Comparison of ENCODE assay signal across 24 mouse cellular contexts in genomic region chr6:94804284-94804815, GRCm38 (mm10).
"Had no signal": no experiment of that assay in that cellular context is flagged by ENCODE, and none has a peak within 500 bp of the region (broad histone marks: within the 10 kb centered on the region; RNA-seq: fewer than 3 reads in every experiment).

No protein-coding gene starts in this region.

- H3K36me3 ChIP-seq: heart, embryonic 13.5 days; heart, embryonic 15.5 days; hindbrain, embryonic 13.5 days; hindbrain, embryonic 15.5 days; kidney, embryonic 15.5 days; limb, embryonic 13.5 days; liver, embryonic 13.5 days had no signal

- H3K4me2 ChIP-seq: heart, embryonic 11.5 days; heart, embryonic 13.5 days; heart, embryonic 15.5 days; hindbrain, embryonic 13.5 days; hindbrain, embryonic 15.5 days; kidney, embryonic 15.5 days; limb, embryonic 13.5 days; liver, embryonic 13.5 days had no signal

- H3K9me3 ChIP-seq: heart, embryonic 13.5 days; heart, embryonic 15.5 days; hindbrain, embryonic 13.5 days; hindbrain, embryonic 15.5 days; kidney, embryonic 15.5 days; limb, embryonic 13.5 days; liver, embryonic 13.5 days had no signal

- H3K4me3 ChIP-seq: heart, adult 2 months; heart, embryonic 13.5 days; heart, embryonic 15.5 days; hindbrain, embryonic 13.5 days; hindbrain, embryonic 15.5 days; kidney, embryonic 15.5 days; layer of hippocampus, adult 2 months; left cerebral cortex, adult 2 months; limb, embryonic 13.5 days; liver, embryonic 13.5 days had no signal

- H3K9ac ChIP-seq: forebrain, postnatal 0 days; heart, embryonic 13.5 days; heart, embryonic 15.5 days; hindbrain, embryonic 13.5 days; hindbrain, embryonic 15.5 days; kidney, embryonic 15.5 days; limb, embryonic 13.5 days; liver, embryonic 13.5 days had no signal

- H3K27me3 ChIP-seq: heart, embryonic 13.5 days; heart, embryonic 15.5 days; hindbrain, embryonic 15.5 days; kidney, embryonic 15.5 days; limb, embryonic 13.5 days; liver, embryonic 13.5 days had no signal

- DNase-seq: forebrain, postnatal 0 days; gastrocnemius, postnatal 14 days; gastrocnemius, postnatal 36 days; heart, adult 11 months; heart, adult 2 months; heart, postnatal 14 days; heart, postnatal 36 days; kidney, adult 11 months; kidney, adult 2 months; kidney, adult 9 months; kidney, postnatal 10 days; kidney, postnatal 25 days; kidney, postnatal 4 days; liver, embryonic 13.5 days had no signal

- H3K27ac ChIP-seq: heart, adult 2 months; heart, embryonic 13.5 days; heart, embryonic 15.5 days; hindbrain, embryonic 13.5 days; hindbrain, embryonic 15.5 days; hindbrain, postnatal 0 days; kidney, embryonic 15.5 days; layer of hippocampus, adult 2 months; left cerebral cortex, adult 2 months; limb, embryonic 13.5 days; liver, embryonic 13.5 days had no signal

- ATAC-seq: forebrain, postnatal 0 days; hindbrain, postnatal 0 days had no signal
